Mouse (Mus musculus) embryonic facial prominence, embryonic 11.5 days (tissue): ENCODE measurements around the gene Lrrc41. TPM values are rescaled to one million over a fixed set of nuclear protein-coding genes. Genes with fewer than 3 reads are reported as not detected.

Source experiments
- ATAC-seq: fragments of 200-750 bp; cut with Nextera tagmentation; replicated peaks from 2 replicates; pipeline ENCODE4 v1.8.0; 2017; ENCODE audit warnings: low read depth; ENCODE audit not compliant: insufficient number of reproducible peaks, low FRiP score, low TSS enrichment
- DNase-seq: peaks from one replicate; pipeline ENCODE4 v3.0.0-alpha.2; 2015; ENCODE audit warnings: low spot score
- H3K27ac ChIP-seq: fragments of 300-500 bp; sonication (generic); replicated peaks from 2 replicates; pipeline ENCODE4 v1.5.1; 2014; ENCODE audit warnings: mild to moderate bottlenecking, low read depth, low read length, control low read depth
- H3K27me3 ChIP-seq: fragments of 300-500 bp; sonication (generic); 2 replicates; pipeline ENCODE4 v1.6.1; 2014; ENCODE audit warnings: mild to moderate bottlenecking, low read length, moderate library complexity, mixed read lengths; ENCODE audit not compliant: control insufficient read depth, insufficient read depth
- H3K36me3 ChIP-seq: fragments of 300-500 bp; sonication (generic); replicated peaks from 2 replicates; pipeline ENCODE4 v1.6.1; 2014; ENCODE audit warnings: low read depth, mild to moderate bottlenecking, low read length, moderate library complexity, mixed read lengths; ENCODE audit not compliant: control insufficient read depth, insufficient read depth
- H3K4me1 ChIP-seq: fragments of 300-500 bp; sonication (generic); 2 replicates; pipeline ENCODE4 v1.6.1; 2014; ENCODE audit warnings: low read length, mixed read lengths; ENCODE audit not compliant: control insufficient read depth, insufficient read depth
- H3K4me2 ChIP-seq: fragments of 300-500 bp; sonication (generic); 2 replicates; pipeline ENCODE4 v1.6.1; 2014; ENCODE audit warnings: low read depth, mild to moderate bottlenecking, control low read depth, low read length, moderate library complexity
- H3K4me3 ChIP-seq: fragments of 300-500 bp; sonication (generic); 2 replicates; pipeline ENCODE4 v1.5.1; 2014; ENCODE audit warnings: low read depth, low read length, control low read depth
- H3K9ac ChIP-seq: fragments of 300-500 bp; sonication (generic); replicated peaks from 2 replicates; pipeline ENCODE4 v1.6.1; 2014; ENCODE audit warnings: mild to moderate bottlenecking, control low read depth, low read length
- H3K9me3 ChIP-seq: fragments of 300-500 bp; sonication (generic); replicated peaks from 2 replicates; pipeline ENCODE4 v1.6.1; 2016; ENCODE audit warnings: mild to moderate bottlenecking, low read length, inconsistent platforms, mixed read lengths; ENCODE audit not compliant: control insufficient read depth
- WGBS: fragments of 180-500 bp; shearing (Covaris S2); extraction: QIAGEN DNeasy Blood & Tissue Kit; methylation state at CpG from one replicate; pipeline ENCODE4 v1.1.7; 2014; 5-methylcytosine and 5-hydroxymethylcytosine counted together
- polyA plus RNA-seq: library from polyadenylated mRNA; unstranded; fragments of >200 nt; fragmentation: Nextera tagmentation; extraction: Ambion mirVana; gene quantifications from 2 replicates; pipeline ENCODE4 v1.2.1, GENCODE M21; 2014

Gene Lrrc41
- polyA plus RNA-seq, 1 experiment from 2014 or later: 74.8 TPM

DNA sequence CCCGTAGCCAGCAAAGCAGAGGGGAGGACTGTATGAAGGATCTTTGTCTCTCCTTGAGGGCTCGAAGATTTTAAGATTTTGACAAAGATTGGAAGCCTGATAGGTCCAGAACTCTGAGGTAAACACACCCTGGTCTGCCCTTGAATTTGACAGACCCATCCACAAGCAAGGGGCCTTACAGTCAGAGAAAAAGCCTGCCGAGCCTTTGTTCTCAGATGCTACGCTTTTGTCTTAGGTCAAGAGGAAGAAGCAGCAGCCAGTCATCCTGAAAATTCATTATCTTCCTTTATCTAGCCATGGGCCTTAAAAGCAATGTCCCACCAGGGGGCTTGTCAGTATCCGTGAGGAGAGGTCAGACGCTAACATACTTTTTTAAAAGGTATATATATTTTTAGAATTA lies 52.9 kb downstream of the Lrrc41 start:
- Histone ChIP-seq H3K4me2 (no peak overlapping the region), H3K4me3 (no peak overlapping the region), H3K9ac (no peak overlapping the region), H3K4me1 (no peaks in the 10 kb centered on the region), H3K27ac (no peak overlapping the region), H3K9me3 (no peaks in the 10 kb centered on the region), H3K27me3 (no peaks in the 10 kb centered on the region), H3K36me3 (no peaks in the 10 kb centered on the region)
- ATAC-seq (no peak), DNase-seq (no peak)
- WGBS: 70% methylated on average over 6 of the region's 6 CpGs

DNA sequence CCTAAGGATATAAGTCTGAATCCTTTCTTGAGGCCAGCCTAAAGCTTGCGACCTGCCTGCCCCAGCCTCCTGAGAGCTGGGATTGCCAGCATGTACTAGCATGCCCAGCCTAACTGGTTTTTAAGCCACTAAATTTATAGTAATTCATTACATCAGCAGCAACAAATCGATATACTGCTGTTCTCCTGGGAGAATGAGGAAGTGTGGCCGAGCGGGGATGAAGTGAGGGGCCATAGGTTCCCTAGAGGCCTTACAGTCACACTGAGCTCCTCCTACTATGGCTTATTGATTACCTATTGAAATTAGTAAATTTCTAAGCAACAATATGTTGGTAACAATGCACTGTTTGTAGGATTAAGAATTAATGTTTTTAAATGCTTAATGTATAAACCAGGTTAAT lies 58.1 kb downstream of the Lrrc41 start:
- no peak overlapping the region for H3K4me3 ChIP-seq
- H3K4me2 ChIP-seq: no peak overlapping the region
- no peak overlapping the region for H3K27ac ChIP-seq
- no peak overlapping the region for H3K9ac ChIP-seq
- WGBS: 91% methylated on average over 4 of the region's 4 CpGs
- H3K4me1 ChIP-seq: no peaks in the 10 kb centered on the region
- DNase-seq (no peak), ATAC-seq (no peak)
- H3K36me3 ChIP-seq: no peaks in the 10 kb centered on the region
- H3K27me3 ChIP-seq: no peaks in the 10 kb centered on the region
- no peaks in the 10 kb centered on the region for H3K9me3 ChIP-seq

GRCm38 (mm10) chr4:116134990-116135389 lies 59.9 kb downstream of the Lrrc41 start:
- Histone ChIP-seq H3K4me3 (no peak overlapping the region), H3K36me3 (no peaks in the 10 kb centered on the region), H3K4me2 (no peak overlapping the region), H3K4me1 (no peaks in the 10 kb centered on the region), H3K9me3 (no peaks in the 10 kb centered on the region), H3K27me3 (no peaks in the 10 kb centered on the region), H3K27ac (no peak overlapping the region), H3K9ac (no peak overlapping the region)
- 45% methylated on average over 2 of the region's 2 CpGs for WGBS
- ATAC-seq (no peak), DNase-seq (peak; percentile 75)

DNA sequence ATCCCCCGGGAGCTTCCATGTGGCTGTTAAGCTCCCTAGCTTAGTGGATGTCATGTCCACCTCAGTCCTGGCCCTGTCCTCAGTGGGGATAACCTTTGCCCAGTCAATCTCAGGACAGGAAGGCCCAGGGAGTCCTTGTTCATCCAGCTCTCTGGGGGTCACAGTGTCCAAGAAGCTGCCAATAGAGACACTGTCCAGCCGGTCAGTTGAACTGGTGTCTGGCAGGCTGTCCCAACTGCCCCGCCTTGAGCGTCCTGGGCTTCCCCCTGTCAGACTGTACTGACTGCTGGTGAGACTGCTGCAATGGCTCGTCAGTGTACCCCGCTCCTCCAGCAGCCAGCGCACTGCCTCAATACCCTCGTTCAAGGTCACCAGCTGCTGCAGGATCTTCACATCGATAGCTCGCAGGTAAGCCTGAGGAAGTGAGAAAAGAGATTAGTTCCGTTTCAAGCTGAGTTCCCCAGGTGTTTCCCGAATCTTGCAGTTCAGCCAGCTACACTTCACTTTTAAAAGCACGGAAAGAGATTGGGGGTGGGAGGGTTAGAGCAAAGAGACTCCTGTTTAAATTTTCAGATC lies 62.4 kb downstream of the Lrrc41 start:
- 49% methylated on average over 13 of the region's 13 CpGs for WGBS
- Histone ChIP-seq H3K9me3 (no peaks in the 10 kb centered on the region), H3K4me3 (no peak overlapping the region), H3K36me3 (no peaks in the 10 kb centered on the region), H3K4me2 (no peak overlapping the region), H3K27me3 (no peaks in the 10 kb centered on the region), H3K4me1 (no peaks in the 10 kb centered on the region), H3K9ac (no peak overlapping the region), H3K27ac (no peak overlapping the region)
- DNase-seq (no peak), ATAC-seq (no peak)

DNA sequence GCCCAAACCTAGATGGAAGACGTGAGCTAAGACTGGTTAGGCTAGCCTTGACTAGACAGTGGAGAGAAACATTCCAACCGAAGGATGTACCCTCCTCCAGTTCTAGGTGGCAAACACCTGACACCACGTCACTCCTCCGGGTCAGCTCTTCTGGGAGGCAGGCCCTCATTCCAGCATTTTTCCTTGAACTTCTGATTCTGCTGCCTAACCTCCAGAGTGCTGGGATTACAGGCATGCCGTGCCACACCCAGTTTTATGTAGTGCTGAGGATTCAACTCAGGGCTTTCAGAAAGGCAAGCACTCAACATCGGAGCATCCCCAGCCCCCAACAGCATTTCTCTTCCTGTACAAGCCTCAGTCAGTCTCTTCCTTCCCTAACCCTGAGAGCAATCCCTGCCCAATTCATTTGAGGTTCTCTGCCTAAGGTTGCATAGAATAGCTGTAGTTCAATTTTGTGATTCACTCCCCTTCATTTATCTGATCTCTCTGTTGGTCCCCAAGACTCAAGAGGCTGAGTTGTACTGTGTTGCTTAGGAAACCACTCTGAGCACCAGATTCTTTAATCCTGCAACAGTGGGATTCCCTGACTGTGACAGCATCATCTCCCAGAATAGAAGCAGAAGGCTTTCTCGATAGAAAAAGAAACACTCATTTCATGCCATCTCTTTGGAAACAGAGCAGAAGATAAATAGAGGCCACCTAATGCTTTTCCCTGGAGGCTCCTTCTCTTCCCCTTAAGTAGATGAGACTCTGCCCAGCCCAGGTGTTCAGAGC lies 65.9 kb downstream of the Lrrc41 start:
- Histone ChIP-seq H3K9ac (no peak overlapping the region), H3K4me1 (no peaks in the 10 kb centered on the region), H3K4me3 (no peak overlapping the region), H3K9me3 (no peaks in the 10 kb centered on the region), H3K36me3 (no peaks in the 10 kb centered on the region), H3K27ac (no peak overlapping the region), H3K27me3 (no peaks in the 10 kb centered on the region), H3K4me2 (no peak overlapping the region)
- ATAC-seq: no peak
- no peak for DNase-seq
- WGBS: 81% methylated on average over 7 of the region's 7 CpGs

- 65% methylated on average over 1 of the region's 1 CpGs for WGBS
- Histone ChIP-seq H3K9ac (no peak overlapping the region), H3K27ac (no peak overlapping the region), H3K36me3 (no peaks in the 10 kb centered on the region), H3K4me3 (no peak overlapping the region), H3K4me1 (no peaks in the 10 kb centered on the region), H3K4me2 (no peak overlapping the region), H3K9me3 (no peaks in the 10 kb centered on the region), H3K27me3 (no peaks in the 10 kb centered on the region)
- no peak for DNase-seq
- ATAC-seq: no peak
These were observed 66.7 kb downstream of the Lrrc41 start for GRCm38 (mm10) chr4:116141736-116142135.

DNA sequence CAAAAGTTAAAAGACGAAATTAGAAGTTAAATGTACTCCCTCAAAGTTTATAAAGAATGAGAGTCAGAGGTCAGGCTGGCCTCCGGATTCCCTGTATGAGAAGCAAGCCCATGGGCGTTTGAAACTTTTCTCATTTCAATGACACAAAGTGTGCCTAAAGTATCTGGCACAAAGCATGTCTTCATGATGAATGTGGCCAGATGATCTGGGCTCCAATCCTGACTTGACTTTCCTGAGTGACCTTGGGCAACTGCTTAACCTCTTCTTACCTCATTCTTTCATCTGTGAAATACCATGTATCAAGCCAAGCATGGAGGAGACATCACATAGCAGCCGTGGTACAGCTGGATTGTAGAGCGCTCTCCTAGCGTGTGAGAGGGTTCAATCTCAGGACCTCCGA lies 67.2 kb downstream of the Lrrc41 start:
- DNase-seq (no peak), ATAC-seq (no peak)
- no peaks in the 10 kb centered on the region for H3K36me3 ChIP-seq
- no peak overlapping the region for H3K27ac ChIP-seq
- no peaks in the 10 kb centered on the region for H3K9me3 ChIP-seq
- no peaks in the 10 kb centered on the region for H3K4me1 ChIP-seq
- no peak overlapping the region for H3K4me2 ChIP-seq
- no peak overlapping the region for H3K9ac ChIP-seq
- H3K4me3 ChIP-seq: no peak overlapping the region
- no peaks in the 10 kb centered on the region for H3K27me3 ChIP-seq
- WGBS: 75% methylated on average over 7 of the region's 7 CpGs

DNA sequence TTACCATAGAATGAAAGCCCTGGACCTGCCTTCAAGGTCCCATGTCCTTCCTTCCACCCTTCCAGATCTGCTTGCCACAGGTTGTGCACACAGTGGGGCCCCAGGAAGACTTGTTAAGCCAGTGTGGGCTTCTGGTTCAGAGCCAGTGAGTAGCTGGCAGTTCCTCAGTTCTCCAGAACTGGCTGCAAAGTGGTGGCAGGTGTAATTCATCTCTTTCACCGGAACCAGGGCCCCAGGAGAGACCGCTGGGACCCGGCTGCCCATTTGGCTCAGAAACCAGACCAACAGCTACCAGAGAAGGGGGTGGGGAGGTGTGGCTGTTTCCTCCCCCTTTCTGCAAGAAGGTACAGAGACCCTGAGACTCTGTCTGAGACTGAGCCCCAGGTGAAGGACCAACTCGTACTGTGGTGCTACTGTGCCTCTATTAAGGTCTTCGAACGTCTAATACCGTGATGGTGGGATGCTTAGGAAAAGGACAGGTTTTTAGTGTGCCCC lies 68.3 kb downstream of the Lrrc41 start:
- no peaks in the 10 kb centered on the region for H3K4me1 ChIP-seq
- DNase-seq (peak; percentile 4), ATAC-seq (no peak)
- no peaks in the 10 kb centered on the region for H3K36me3 ChIP-seq
- H3K9ac ChIP-seq: no peak overlapping the region; the same call in 1 of the 2 replicates
- no peaks in the 10 kb centered on the region for H3K27me3 ChIP-seq
- no peak overlapping the region for H3K27ac ChIP-seq
- WGBS: 9% methylated on average over 7 of the region's 7 CpGs
- no peaks in the 10 kb centered on the region for H3K9me3 ChIP-seq
- H3K4me2 ChIP-seq: peak overlapping the region; percentile 96
- H3K4me3 ChIP-seq: peak overlapping the region; percentile 67
